ENCODE assay signal across 21 mouse cellular contexts in the genomic region with DNA sequence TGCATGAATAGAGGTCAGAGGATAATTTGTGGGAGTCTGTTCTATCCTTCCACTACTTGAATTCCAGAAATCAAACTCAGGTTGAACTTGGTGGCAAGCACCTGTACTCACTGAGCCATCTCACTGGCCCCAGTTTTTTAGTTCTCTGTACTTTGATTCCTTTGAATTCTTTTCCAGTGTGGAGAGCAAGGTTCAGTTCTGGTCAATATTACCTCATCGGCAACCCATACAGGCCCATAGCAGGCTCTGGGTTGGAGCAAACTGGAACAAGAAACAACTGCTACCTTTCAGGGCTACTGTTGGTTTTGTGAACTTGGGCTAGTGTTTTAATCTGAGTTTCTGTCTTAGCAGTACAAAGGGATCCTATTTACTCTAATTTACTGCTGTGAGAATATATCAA.
"Had no signal": no experiment of that assay in that cellular context is flagged by ENCODE, and none has a peak within 500 bp of the region (broad histone marks: within the 10 kb centered on the region; RNA-seq: fewer than 3 reads in every experiment).

No protein-coding gene starts in this region.

- H3K4me2 ChIP-seq: hindbrain, embryonic 15.5 days; kidney, embryonic 15.5 days; limb, embryonic 13.5 days; lung, embryonic 15.5 days; midbrain, embryonic 11.5 days; neural tube, embryonic 12.5 days; neural tube, embryonic 15.5 days; stomach, embryonic 15.5 days had no signal

- H3K9ac ChIP-seq: hindbrain, embryonic 15.5 days; kidney, embryonic 15.5 days; limb, embryonic 13.5 days; lung, embryonic 15.5 days; neural tube, embryonic 12.5 days; neural tube, embryonic 15.5 days; stomach, embryonic 15.5 days had no signal

- H3K4me1 ChIP-seq: hindbrain, embryonic 15.5 days; kidney, embryonic 15.5 days; limb, embryonic 10.5 days; limb, embryonic 13.5 days; lung, embryonic 15.5 days; neural tube, embryonic 12.5 days; neural tube, embryonic 15.5 days; stomach, embryonic 15.5 days had no signal

- H3K4me3 ChIP-seq: hindbrain, embryonic 15.5 days; kidney, embryonic 15.5 days; layer of hippocampus, adult 2 months; limb, embryonic 10.5 days; limb, embryonic 13.5 days; lung, embryonic 15.5 days; neural tube, embryonic 12.5 days; neural tube, embryonic 15.5 days; stomach, embryonic 15.5 days had no signal

- H3K27me3 ChIP-seq: hindbrain, embryonic 15.5 days; kidney, embryonic 15.5 days; limb, embryonic 13.5 days; lung, embryonic 15.5 days; neural tube, embryonic 12.5 days; neural tube, embryonic 15.5 days; stomach, embryonic 15.5 days had no signal

- H3K27ac ChIP-seq: hindbrain, embryonic 15.5 days; kidney, embryonic 15.5 days; layer of hippocampus, adult 2 months; limb, embryonic 10.5 days; limb, embryonic 13.5 days; lung, embryonic 15.5 days; neural tube, embryonic 12.5 days; neural tube, embryonic 15.5 days; stomach, embryonic 15.5 days had no signal

- DNase-seq: kidney, adult 18-20 months; kidney, postnatal 14 days; layer of hippocampus, adult 9-11 months; lung, adult 18-20 months; lung, postnatal 14 days; lung, postnatal 4 days; midbrain, embryonic 14.5 days; retina, postnatal 1 day; right cerebral cortex, postnatal 25 days; spleen, adult 18-20 months; thymus, postnatal 25 days had no signal

- H3K9me3 ChIP-seq: hindbrain, embryonic 15.5 days; kidney, embryonic 15.5 days; limb, embryonic 10.5 days; limb, embryonic 13.5 days; lung, embryonic 15.5 days; neural tube, embryonic 12.5 days; neural tube, embryonic 15.5 days; stomach, embryonic 15.5 days had no signal

- H3K36me3 ChIP-seq: hindbrain, embryonic 15.5 days; kidney, embryonic 15.5 days; limb, embryonic 10.5 days; limb, embryonic 13.5 days; lung, embryonic 15.5 days; neural tube, embryonic 12.5 days; neural tube, embryonic 15.5 days; stomach, embryonic 15.5 days had no signal
